Mouse (Mus musculus) kidney, adult 11 months (tissue): Measurements from ENCODE around the gene Npas2.

Experiments
- DNase-seq: peaks from one replicate; pipeline ENCODE4 v3.0.0; 2022

Npas2 gene

GRCm38 (mm10) chr1:39217584-39217983, 24.1 kb downstream of the Npas2 start:
- DNase-seq: no peak

GRCm38 (mm10) chr1:39228401-39228800, 34.9 kb downstream of the Npas2 start:
- DNase-seq: no peak

- DNase-seq: no peak
Measured at GRCm38 (mm10) chr1:39230021-39230420, 36.5 kb downstream of the Npas2 start.

- no peak for DNase-seq
Measured at GRCm38 (mm10) chr1:39234815-39235449, 41.4 kb downstream of the Npas2 start.

GRCm38 (mm10) chr1:39237503-39238255, 44.1 kb downstream of the Npas2 start:
- peak; percentile 24 for DNase-seq

GRCm38 (mm10) chr1:39240860-39241584, 47.5 kb downstream of the Npas2 start:
- no peak for DNase-seq

- DNase-seq: no peak
Measured at GRCm38 (mm10) chr1:39244726-39245125, 51.2 kb downstream of the Npas2 start.

GRCm38 (mm10) chr1:39251679-39252078, 58.1 kb downstream of the Npas2 start:
- no peak for DNase-seq

GRCm38 (mm10) chr1:39253771-39254170, 60.2 kb downstream of the Npas2 start:
- peak; percentile 36 for DNase-seq

GRCm38 (mm10) chr1:39256051-39256450, 62.5 kb downstream of the Npas2 start:
- no peak for DNase-seq

GRCm38 (mm10) chr1:39256513-39257330, 63.2 kb downstream of the Npas2 start:
- DNase-seq: no peak

- DNase-seq: no peak
Measured at GRCm38 (mm10) chr1:39257331-39257594, 63.7 kb downstream of the Npas2 start.

- no peak for DNase-seq
Measured at GRCm38 (mm10) chr1:39259668-39260067, 66.1 kb downstream of the Npas2 start.

- DNase-seq: no peak
Measured at GRCm38 (mm10) chr1:39260183-39260978, 66.8 kb downstream of the Npas2 start.

GRCm38 (mm10) chr1:39266843-39267512, 73.4 kb downstream of the Npas2 start:
- no peak for DNase-seq

GRCm38 (mm10) chr1:39272976-39273375, 79.4 kb downstream of the Npas2 start:
- no peak for DNase-seq

GRCm38 (mm10) chr1:39280391-39280790, 86.9 kb downstream of the Npas2 start:
- DNase-seq: no peak

GRCm38 (mm10) chr1:39280989-39281875, 87.7 kb downstream of the Npas2 start:
- DNase-seq: no peak

GRCm38 (mm10) chr1:39281888-39282287, 88.4 kb downstream of the Npas2 start:
- no peak for DNase-seq

GRCm38 (mm10) chr1:39283323-39283722, 89.8 kb downstream of the Npas2 start:
- no peak for DNase-seq

- peak; percentile 36 for DNase-seq
Measured at GRCm38 (mm10) chr1:39284786-39285185, 91.3 kb downstream of the Npas2 start.
